Mouse (Mus musculus): ENCODE data around the gene Asb2.

The Asb2 gene

GRCm38 (mm10) chr12:103355746-103356414 lies at the start of gene Asb2:
TSS of gene Asb2 (minus strand) at chr12:103356001.
- DNase-seq, result no peak

DNA sequence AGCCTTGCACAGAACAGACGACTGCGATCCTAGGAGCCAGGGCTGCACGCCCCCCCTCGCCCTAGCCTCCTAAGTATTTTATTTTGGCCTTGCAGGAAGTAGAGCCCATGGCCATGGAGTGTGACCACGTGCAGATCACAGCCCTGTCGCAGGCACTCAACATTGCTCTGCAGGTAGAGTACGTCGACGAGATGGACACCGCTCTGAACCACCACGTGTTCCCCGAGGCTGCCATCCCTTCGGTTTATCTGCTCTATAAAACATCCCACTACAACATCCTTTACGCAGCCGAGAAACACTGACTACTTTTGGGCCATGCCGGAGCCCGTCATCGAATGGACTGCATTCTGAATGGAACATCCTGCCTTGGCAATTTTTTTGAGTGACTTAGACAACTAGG lies 48.3 kb upstream of the Asb2 start:
- DNase-seq, result no peak

DNA sequence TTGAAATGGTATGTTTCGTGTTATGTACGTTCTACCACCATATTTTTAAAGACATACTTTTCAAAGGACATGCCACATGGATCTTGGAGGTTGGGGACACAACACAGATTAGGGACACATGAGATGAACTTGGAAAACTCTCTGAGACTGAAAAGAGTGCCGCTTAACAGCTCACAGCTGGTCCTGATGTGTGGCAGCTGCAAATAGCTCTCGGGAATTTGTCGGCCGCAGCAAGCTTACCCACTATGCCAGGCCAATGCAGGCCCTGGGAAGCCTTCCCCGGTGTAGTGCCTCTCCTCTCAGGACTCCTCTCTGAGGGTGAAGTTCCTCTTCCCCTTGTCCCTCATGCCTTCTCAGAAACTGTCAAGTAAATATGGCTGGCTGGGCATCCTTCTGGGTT lies 41.0 kb upstream of the Asb2 start:
- no peak for DNase-seq

GRCm38 (mm10) chr12:103395486-103396275 lies 39.9 kb upstream of the Asb2 start:
- DNase-seq, result no peak

DNA sequence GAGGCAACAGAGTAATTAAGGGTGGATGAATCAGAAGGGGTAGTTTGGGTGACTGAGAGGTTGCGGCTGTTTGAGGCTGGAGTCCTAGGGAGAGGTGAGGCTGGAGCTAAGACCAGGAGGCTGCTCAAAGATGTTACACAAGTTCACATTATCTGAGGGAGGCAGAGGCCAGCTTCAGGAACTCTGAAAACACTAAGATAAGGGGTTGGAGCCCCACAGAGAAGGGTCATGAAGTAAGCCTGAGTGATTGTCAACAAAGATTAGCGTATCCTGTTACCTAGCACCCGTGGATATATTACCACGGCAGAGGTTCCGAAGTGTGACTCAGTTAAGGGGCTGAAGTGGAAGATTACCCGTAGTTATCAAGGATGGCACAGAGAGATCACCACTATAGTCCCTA lies 37.7 kb upstream of the Asb2 start:
- no peak for DNase-seq

- no peak for DNase-seq
These were observed 35.3 kb upstream of the Asb2 start for GRCm38 (mm10) chr12:103391098-103391497.

GRCm38 (mm10) chr12:103389982-103390381 lies 34.2 kb upstream of the Asb2 start:
- no peak for DNase-seq

GRCm38 (mm10) chr12:103389348-103389727 lies 33.5 kb upstream of the Asb2 start:
- DNase-seq, result no peak

DNA sequence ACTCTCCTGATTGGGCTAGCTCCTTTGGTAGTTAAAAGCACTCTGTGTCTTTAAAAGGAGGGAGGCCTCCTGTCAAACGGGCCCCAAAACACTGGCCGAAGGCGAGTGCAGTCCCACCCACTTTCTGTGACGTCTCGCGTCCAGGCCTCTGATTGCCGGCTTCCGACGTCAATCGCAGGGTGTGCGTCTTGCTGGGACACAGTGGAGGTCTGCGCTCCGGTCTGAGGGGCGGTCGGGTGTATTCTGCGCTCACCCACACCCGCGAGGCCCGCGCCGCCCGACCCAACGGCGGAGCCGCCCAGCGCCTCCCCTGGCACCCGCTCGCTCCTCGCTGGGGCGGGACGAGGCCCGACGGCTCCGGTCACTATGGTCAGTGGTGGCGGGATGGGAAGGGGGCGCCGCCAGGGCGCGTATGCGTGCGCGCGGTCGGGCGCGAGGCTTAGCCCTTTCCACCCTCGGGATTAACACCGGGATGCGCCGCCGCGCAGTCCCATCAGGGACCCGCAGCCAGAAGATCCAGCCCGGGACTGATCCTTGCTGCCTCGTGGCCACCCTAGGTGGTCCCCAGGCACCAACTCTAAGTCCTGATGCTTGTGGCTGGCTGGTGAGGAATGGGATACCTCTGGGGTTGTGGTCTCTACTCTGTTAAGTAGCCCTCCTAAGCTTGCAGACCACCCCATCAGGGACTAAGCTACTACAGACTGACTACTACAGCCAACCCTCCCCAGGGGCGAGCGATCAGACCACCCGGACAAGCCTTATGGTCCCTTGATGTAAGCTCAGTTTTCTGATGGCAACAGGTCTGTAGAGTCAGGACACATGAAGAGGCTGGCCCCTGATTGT lies 32.9 kb upstream of the Asb2 start, which contains the start of gene Otub2:
Otub2 (plus strand) TSS at position 178 of the 843 bp plus-strand sequence.
- DNase-seq, result peak; percentile 93

GRCm38 (mm10) chr12:103380226-103380625 lies 24.4 kb upstream of the Asb2 start:
- DNase-seq, result no peak

DNA sequence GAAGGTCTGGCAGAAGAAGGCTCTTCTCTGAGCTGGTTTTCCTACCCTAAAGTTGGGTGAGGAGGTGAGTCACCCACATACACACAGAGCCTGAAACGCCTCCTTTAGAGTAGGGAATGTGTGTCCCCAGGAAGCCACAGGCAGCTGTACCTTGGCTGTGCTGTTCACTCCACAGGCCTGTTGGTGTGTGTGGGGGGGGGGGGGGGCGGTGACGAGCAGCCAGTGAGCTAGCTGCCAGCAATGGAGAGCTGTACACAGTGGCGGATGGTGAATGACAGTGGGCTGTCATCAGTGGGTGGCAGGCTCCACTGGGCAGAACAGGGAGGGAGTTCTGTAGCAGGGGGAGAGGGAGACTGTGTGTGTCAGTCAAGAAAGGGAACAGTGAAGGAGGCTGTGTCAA lies 21.0 kb upstream of the Asb2 start:
- DNase-seq, result no peak

GRCm38 (mm10) chr12:103376124-103376523 lies 20.3 kb upstream of the Asb2 start:
- no peak for DNase-seq

DNA sequence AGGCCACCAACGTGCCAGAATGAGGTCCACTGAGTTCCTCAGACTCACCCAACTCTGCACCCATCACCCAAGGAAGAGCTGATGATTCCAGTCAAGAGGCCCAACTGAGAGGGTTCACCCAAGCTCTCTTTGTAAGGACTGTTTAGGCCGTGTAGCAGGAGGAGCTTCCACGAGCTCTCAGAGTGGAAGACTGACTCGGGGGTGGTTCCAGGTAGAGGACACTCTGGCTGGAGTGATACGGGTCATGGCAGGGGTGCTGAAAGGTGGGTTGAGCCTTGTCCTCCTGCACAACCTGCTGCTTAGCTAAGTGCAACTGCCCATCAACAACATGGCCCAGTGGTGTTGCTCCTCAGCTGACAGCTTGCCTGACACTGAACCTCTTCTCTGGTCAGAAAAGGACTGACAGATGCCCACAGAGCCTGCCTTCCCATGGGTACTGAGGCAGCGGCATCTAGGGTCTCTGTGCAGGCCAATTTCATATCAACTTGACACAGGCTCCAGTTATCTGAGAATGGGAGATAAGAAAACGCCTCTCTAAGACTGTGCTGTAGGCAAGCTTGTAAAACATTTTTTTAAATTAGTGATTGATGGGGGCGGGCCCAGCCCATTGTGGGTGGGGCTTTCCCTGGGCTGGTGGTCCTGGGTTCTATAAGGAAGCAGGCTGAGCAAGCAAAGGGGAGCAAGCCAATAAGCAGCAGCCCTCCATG lies 17.9 kb upstream of the Asb2 start:
- DNase-seq, result no peak

- peak; percentile 61 for DNase-seq
These were observed 15.9 kb upstream of the Asb2 start for GRCm38 (mm10) chr12:103371711-103372110.

DNA sequence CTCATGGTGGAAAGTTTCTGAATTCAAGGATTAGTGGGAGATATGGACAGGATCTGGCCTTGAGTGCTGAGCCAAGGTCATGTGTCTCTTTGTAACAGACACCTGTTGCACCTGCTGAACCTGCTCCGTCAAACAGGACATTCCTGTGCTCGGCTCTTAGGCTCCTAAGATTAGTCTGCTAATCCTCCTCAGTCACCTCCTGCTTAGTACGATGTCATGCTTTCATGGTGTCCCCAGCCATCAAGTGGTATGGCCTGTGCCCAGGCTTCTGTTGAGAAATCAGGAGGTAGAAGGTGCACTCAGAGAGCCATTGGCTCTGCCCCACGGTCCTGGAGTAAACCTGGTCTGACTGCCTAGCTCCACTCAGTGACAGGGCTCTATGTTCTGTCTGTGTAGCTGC lies 15.1 kb upstream of the Asb2 start:
- DNase-seq, result no peak

- DNase-seq, result no peak
These were observed 13.0 kb upstream of the Asb2 start for GRCm38 (mm10) chr12:103368777-103369176.

GRCm38 (mm10) chr12:103368326-103368669 lies 12.5 kb upstream of the Asb2 start:
- DNase-seq, result no peak

DNA sequence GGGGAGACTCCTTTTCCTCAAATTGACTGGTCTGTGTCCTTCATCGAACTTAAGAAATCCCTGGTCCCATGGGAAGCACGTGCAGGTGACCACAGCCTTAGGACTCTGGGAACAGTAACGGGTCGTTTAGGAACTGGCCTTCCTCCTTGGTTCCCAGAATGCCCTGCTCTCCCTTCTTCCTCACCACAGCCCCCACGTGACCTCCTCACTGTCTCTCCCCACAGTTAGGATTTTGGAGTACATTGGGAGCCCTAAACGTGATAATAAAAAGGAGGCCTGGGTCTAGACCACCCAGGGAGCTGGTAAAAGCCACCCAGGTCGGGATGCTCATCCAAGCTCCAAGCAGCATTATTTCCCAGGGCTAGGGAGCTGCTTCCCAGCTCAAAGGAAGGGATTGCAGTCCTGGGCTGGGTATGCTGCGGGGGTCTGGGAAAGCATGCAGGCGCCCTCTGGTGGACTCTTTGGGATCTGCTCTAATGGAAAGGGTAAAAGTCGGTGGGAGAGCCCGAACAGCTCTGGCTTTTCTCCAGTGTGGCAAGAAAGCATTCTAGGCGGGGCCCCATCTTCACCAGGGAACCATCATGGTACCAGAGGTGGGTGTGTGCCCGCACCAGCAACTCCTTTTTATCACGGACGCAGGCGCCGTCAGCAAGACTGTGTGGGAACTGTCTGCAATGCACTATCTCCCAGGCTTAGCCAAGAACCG lies 12.0 kb upstream of the Asb2 start:
- peak; percentile 75 for DNase-seq

GRCm38 (mm10) chr12:103367171-103367570 lies 11.4 kb upstream of the Asb2 start:
- DNase-seq, result no peak

GRCm38 (mm10) chr12:103362336-103362735 lies 6.5 kb upstream of the Asb2 start:
- DNase-seq, result no peak

DNA sequence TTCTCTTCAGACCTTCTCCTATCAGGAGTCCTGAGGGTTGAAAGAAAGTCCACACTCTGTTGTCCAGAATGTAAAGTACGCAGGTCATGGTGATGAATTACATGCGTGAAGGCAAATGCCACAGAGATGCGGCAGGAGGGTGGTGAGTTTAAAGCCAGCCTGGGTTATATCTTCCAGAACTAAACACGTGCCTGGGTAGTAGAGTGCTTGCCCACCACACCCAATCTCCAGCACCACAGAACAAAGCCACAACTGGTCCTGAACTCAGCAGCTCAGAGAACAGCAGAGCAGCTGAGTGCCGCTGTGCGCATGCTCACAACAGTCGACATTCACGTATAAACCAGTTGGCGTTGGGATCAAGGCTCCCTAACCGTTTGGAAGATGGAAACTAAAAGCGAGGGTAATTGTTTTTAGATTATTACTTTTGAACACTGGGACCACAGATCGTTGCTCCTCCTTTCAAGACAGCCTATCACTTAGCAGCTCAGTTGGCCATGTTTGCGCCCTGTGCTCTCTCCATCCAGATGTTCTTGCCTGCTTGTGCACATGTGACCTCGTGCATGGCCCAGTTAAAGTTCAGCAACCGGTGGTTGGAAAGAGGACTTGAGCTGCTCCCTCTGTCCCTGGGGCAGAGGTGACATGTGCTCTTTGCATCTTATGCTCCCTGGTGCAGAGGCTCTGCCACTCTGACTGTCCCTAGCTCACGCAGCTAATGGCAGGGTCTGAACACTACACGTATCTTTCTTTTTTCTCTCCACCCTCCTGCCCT lies 5.9 kb upstream of the Asb2 start:
- DNase-seq, result no peak

DNA sequence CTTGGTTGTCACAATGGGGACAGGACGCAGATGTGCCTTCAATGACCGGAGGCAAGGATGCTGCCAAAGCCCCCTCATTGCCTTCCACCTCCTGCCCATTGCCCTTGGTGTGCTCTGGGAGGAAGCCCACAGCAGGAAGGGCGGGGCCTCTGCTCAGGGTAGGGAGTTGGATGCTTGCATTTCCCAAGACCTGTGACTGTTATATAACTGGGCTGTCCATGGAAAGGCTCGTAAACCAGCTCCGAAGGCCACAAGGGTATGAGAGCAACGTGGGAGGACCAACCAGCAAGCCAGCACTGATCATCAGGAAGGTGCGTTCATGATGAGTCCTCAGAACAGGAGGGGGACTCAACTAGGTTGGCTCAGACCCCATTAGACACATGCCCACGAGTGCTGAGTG lies 5.0 kb upstream of the Asb2 start:
- no peak for DNase-seq

Measured in thymus, postnatal 25 days (tissue).